Mouse (Mus musculus) cerebellum, adult 2 months (tissue): ENCODE results near the gene Epha10.

ENCODE experiments used
- CTCF ChIP-seq: fragments of 200-500 bp; IDR thresholded peaks from 2 replicates; pipeline ENCODE4 v1.5.1; 2011; ENCODE audit warnings: low read depth, mild to moderate bottlenecking, control low read depth, low read length, moderate library complexity, borderline replicate concordance; ENCODE audit not compliant: insufficient read depth
- POLR2A ChIP-seq: fragments of 200-500 bp; IDR thresholded peaks from 2 replicates; pipeline ENCODE4 v1.6.1; 2011; ENCODE audit warnings: low read length, control low read depth, borderline replicate concordance; ENCODE audit not compliant: insufficient read depth

GRCm38 (mm10) chr4:124860446-124860845 lies 20.3 kb upstream of the Epha10 start:
- no peak for TF ChIP-seq POLR2A
- no peak for TF ChIP-seq CTCF
